9 mouse cellular contexts compared by ENCODE assay signal in the genomic region with DNA sequence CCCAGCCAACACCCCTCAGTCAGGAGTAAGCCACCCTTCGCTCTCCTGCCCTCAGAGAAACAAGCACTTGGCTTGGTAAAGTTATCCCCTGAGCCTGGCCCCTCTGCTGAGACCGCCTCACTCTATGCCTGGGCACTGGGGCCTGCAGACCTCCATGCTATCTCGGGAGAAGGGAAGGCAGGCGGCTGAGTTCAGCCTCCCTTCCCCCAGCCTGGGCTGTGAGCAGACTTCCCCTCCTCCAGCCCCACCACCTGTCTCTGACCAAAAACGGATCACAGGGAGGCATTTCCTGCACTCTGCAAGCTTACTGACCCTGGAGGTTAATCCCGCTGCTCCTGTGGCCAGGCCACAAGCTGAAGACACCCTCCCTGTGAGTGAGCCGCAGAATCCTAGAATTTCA.
DNase-seq lines count a peak whose midpoint lies in the region; ATAC-seq and TF ChIP-seq lines count a peak whose summit lies in the region.
"Had no signal": no experiment of that assay in that cellular context is flagged by ENCODE, and none has a peak within 500 bp of the region (broad histone marks: within the 10 kb centered on the region; RNA-seq: fewer than 3 reads in every experiment).

No protein-coding gene starts in this region.

- peak; percentile 27 for DNase-seq in adrenal gland, adult 2 months
- DNase-seq in adrenal gland, postnatal 25 days = no peak
- DNase-seq in midbrain, embryonic 11.5 days (ENCODE audit: low spot score, missing footprints) = peak; percentile 92
- DNase-seq in stomach, postnatal 0 days (ENCODE audit: low spot score) = no peak
- no peak for DNase-seq in left cerebral cortex, adult 18-20 months (ENCODE audit: low spot score in 2 of 2)
- DNase-seq in spleen, postnatal 10 days (ENCODE audit: low spot score in 2 of 2) = no peak

- no peak overlapping the region for H3K4me3 ChIP-seq in midbrain, embryonic 11.5 days (ENCODE audit: low read depth, low read length)
- no peak overlapping the region for H3K4me3 ChIP-seq in midbrain, embryonic 15.5 days
- H3K4me3 ChIP-seq in limb, embryonic 12.5 days (replicated peaks) = no peak overlapping the region
- H3K4me3 ChIP-seq in stomach, postnatal 0 days (ENCODE audit: low read depth, low read length) = no peak overlapping the region
- H3K4me3 ChIP-seq: liver, embryonic 15.5 days had no signal

- no peaks in the 10 kb centered on the region for H3K36me3 ChIP-seq in midbrain, embryonic 11.5 days (ENCODE audit: control insufficient read depth, insufficient read depth, low read length)
- H3K36me3 ChIP-seq in midbrain, embryonic 15.5 days (replicated peaks) = no peaks in the 10 kb centered on the region
- H3K36me3 ChIP-seq in limb, embryonic 12.5 days = 0 out of 2 replicates have a peak, but pooled peaks cover 14% of the 10 kb centered on the region
- no peaks in the 10 kb centered on the region for H3K36me3 ChIP-seq in stomach, postnatal 0 days (ENCODE audit: control insufficient read depth, insufficient read depth, low read length)
- H3K36me3 ChIP-seq: liver, embryonic 15.5 days had no signal

- 0 out of 2 replicates have a peak overlapping the region, but pooled peaks have one; percentile 18 for H3K9ac ChIP-seq in midbrain, embryonic 11.5 days (ENCODE audit: low read length)
- no peak overlapping the region for H3K9ac ChIP-seq in midbrain, embryonic 15.5 days
- peak overlapping the region; percentile 45; the same call in 1 of the 2 replicates for H3K9ac ChIP-seq in limb, embryonic 12.5 days (replicated peaks)
- H3K9ac ChIP-seq in stomach, postnatal 0 days (ENCODE audit: low read length) = no peak overlapping the region
- H3K9ac ChIP-seq: liver, embryonic 15.5 days had no signal

- no peaks in the 10 kb centered on the region for H3K27me3 ChIP-seq in midbrain, embryonic 11.5 days (ENCODE audit: control insufficient read depth, insufficient read depth, low read length)
- H3K27me3 ChIP-seq in midbrain, embryonic 15.5 days (replicated peaks) = no peaks in the 10 kb centered on the region
- no peaks in the 10 kb centered on the region for H3K27me3 ChIP-seq in limb, embryonic 12.5 days
- H3K27me3 ChIP-seq in stomach, postnatal 0 days (ENCODE audit: control insufficient read depth, insufficient read depth, low read length) = no peaks in the 10 kb centered on the region
- H3K27me3 ChIP-seq: liver, embryonic 15.5 days had no signal

- H3K9me3 ChIP-seq in midbrain, embryonic 11.5 days (ENCODE audit: control insufficient read depth, low read length) = no peaks in the 10 kb centered on the region
- no peaks in the 10 kb centered on the region for H3K9me3 ChIP-seq in midbrain, embryonic 15.5 days
- H3K9me3 ChIP-seq in limb, embryonic 12.5 days = no peaks in the 10 kb centered on the region
- H3K9me3 ChIP-seq in stomach, postnatal 0 days (ENCODE audit: control insufficient read depth, low read length) = no peaks in the 10 kb centered on the region
- H3K9me3 ChIP-seq: liver, embryonic 15.5 days had no signal

- H3K4me1 ChIP-seq in midbrain, embryonic 11.5 days (ENCODE audit: control insufficient read depth, insufficient read depth, low read length) = peaks cover 16% of the 10 kb centered on the region
- peaks cover 19% of the 10 kb centered on the region for H3K4me1 ChIP-seq in midbrain, embryonic 15.5 days
- H3K4me1 ChIP-seq in limb, embryonic 12.5 days (replicated peaks) = peaks cover 55% of the 10 kb centered on the region
- peaks cover 6% of the 10 kb centered on the region for H3K4me1 ChIP-seq in stomach, postnatal 0 days (replicated peaks; ENCODE audit: control insufficient read depth, insufficient read depth)

- no peak for TF ChIP-seq EP300 in stomach, postnatal 0 days (optimal IDR thresholded peaks at IDR 0.05)

- 11% methylated on average over 7 of the region's 7 CpGs for WGBS in midbrain, embryonic 11.5 days
- 25% methylated on average over 7 of the region's 7 CpGs for WGBS in midbrain, embryonic 15.5 days
- 5% methylated on average over 7 of the region's 7 CpGs for WGBS in limb, embryonic 12.5 days
- 40% methylated on average over 7 of the region's 7 CpGs for WGBS in stomach, postnatal 0 days

- TF ChIP-seq CTCF in stomach, postnatal 0 days (IDR thresholded peaks at IDR 0.05; ENCODE audit: low read depth) = no peak

- H3K27ac ChIP-seq in midbrain, embryonic 11.5 days (ENCODE audit: low read depth, low read length) = peak overlapping the region; percentile 25; the same call in 1 of the 2 replicates
- H3K27ac ChIP-seq in midbrain, embryonic 15.5 days = no peak overlapping the region
- peak overlapping the region; percentile 82 for H3K27ac ChIP-seq in limb, embryonic 12.5 days
- peak overlapping the region; percentile 35; the same call in 1 of the 2 replicates for H3K27ac ChIP-seq in stomach, postnatal 0 days (replicated peaks)
- H3K27ac ChIP-seq: liver, embryonic 15.5 days had no signal

- H3K4me2 ChIP-seq in midbrain, embryonic 11.5 days = no peak overlapping the region
- no peak overlapping the region for H3K4me2 ChIP-seq in midbrain, embryonic 15.5 days
- peak overlapping the region; percentile 27; the same call in 1 of the 2 replicates for H3K4me2 ChIP-seq in limb, embryonic 12.5 days
- no peak overlapping the region for H3K4me2 ChIP-seq in stomach, postnatal 0 days (replicated peaks; ENCODE audit: low read depth)
- H3K4me2 ChIP-seq: liver, embryonic 15.5 days had no signal

- peak; percentile 53 for ATAC-seq in midbrain, embryonic 11.5 days (ENCODE audit: low FRiP score)
- ATAC-seq in midbrain, embryonic 15.5 days (replicated peaks) = no peak
- ATAC-seq in limb, embryonic 12.5 days (ENCODE audit: insufficient number of reproducible peaks, insufficient read depth, low FRiP score, low TSS enrichment, low read depth) = peak; percentile 75
- ATAC-seq in stomach, postnatal 0 days (ENCODE audit: low FRiP score, low TSS enrichment) = peak; percentile 9; the same call in 1 of the 2 replicates

Comparison
In these comparisons a context has a peak if more than half of its experiments do, and no peak if none do; other contexts are left out.
1. DNase-seq: peak in adrenal gland, adult 2 months (single experiment) and midbrain, embryonic 11.5 days (single experiment); none in adrenal gland, postnatal 25 days (single experiment), stomach, postnatal 0 days (single experiment), left cerebral cortex, adult 18-20 months (0 of 2) and spleen, postnatal 10 days (0 of 2).
2. H3K9ac ChIP-seq: peak in midbrain, embryonic 11.5 days (single experiment) and limb, embryonic 12.5 days (single experiment); none in midbrain, embryonic 15.5 days (single experiment) and stomach, postnatal 0 days (single experiment).